Mouse (Mus musculus) kidney, embryonic 15.5 days (tissue): ENCODE results near the gene Ppm1l. TPM values are rescaled to one million over a fixed set of nuclear protein-coding genes. Genes with fewer than 3 reads are reported as not detected.
"Not testable (repeated sequence)": the region's sequence is repeated elsewhere in the genome, so short reads cannot be mapped to it uniquely, and the experiment has no call there.

Experiments used
- ATAC-seq: fragments of 200-750 bp; cut with Nextera tagmentation; replicated peaks from 2 replicates; pipeline ENCODE4 v1.8.0; 2017; ENCODE audit warnings: moderate TSS enrichment; ENCODE audit not compliant: low FRiP score
- H3K27ac ChIP-seq: fragments of 300-500 bp; sonication (generic); 2 replicates; pipeline ENCODE4 v1.5.1; 2015; ENCODE audit warnings: mild to moderate bottlenecking, inconsistent platforms
- H3K27me3 ChIP-seq: fragments of 300-500 bp; sonication (generic); 2 replicates; pipeline ENCODE4 v1.6.1; 2015; ENCODE audit warnings: inconsistent platforms
- H3K36me3 ChIP-seq: fragments of 300-500 bp; sonication (generic); 2 replicates; pipeline ENCODE4 v1.6.1; 2015; ENCODE audit warnings: inconsistent platforms
- H3K4me1 ChIP-seq: fragments of 300-500 bp; sonication (generic); 2 replicates; pipeline ENCODE4 v1.6.1; 2015; ENCODE audit warnings: inconsistent platforms
- H3K4me2 ChIP-seq: fragments of 300-500 bp; sonication (generic); 2 replicates; pipeline ENCODE4 v1.6.1; 2015; ENCODE audit warnings: moderate library complexity, mild to moderate bottlenecking, inconsistent platforms
- H3K4me3 ChIP-seq: fragments of 300-500 bp; sonication (generic); replicated peaks from 2 replicates; pipeline ENCODE4 v1.5.1; 2015; ENCODE audit warnings: mild to moderate bottlenecking, inconsistent platforms
- H3K9ac ChIP-seq: fragments of 300-500 bp; sonication (generic); 2 replicates; pipeline ENCODE4 v1.6.1; 2015; ENCODE audit warnings: mild to moderate bottlenecking, inconsistent platforms
- H3K9me3 ChIP-seq: fragments of 300-500 bp; sonication (generic); replicated peaks from 2 replicates; pipeline ENCODE4 v1.6.1; 2016; ENCODE audit warnings: inconsistent platforms
- WGBS: fragments of 180-500 bp; shearing (Covaris S2); methylation state at CpG from one replicate; pipeline ENCODE4 v1.1.7; 2015; ENCODE audit warnings: mixed read lengths; 5-methylcytosine and 5-hydroxymethylcytosine counted together
- polyA plus RNA-seq: library from polyadenylated mRNA; unstranded; fragments of >200 nt; fragmentation: Nextera tagmentation; extraction: Ambion mirVana; gene quantifications from 2 replicates; pipeline ENCODE4 v1.2.1, GENCODE M21; 2015

The Ppm1l gene
- polyA plus RNA-seq, 1 experiment from 2014 or later = 6.2 TPM

GRCm38 (mm10) chr3:69392298-69392697, 75.6 kb downstream of the Ppm1l start:
- H3K9me3 ChIP-seq = no peaks in the 10 kb centered on the region
- H3K4me3 ChIP-seq = no peak overlapping the region
- WGBS = 79% methylated on average over 5 of the region's 5 CpGs
- no peaks in the 10 kb centered on the region for H3K27me3 ChIP-seq
- H3K9ac ChIP-seq = no peak overlapping the region
- no peaks in the 10 kb centered on the region for H3K36me3 ChIP-seq
- no peak overlapping the region for H3K27ac ChIP-seq
- no peak for ATAC-seq
- no peak overlapping the region for H3K4me2 ChIP-seq
- H3K4me1 ChIP-seq = no peaks in the 10 kb centered on the region

GRCm38 (mm10) chr3:69393079-69393478, 76.4 kb downstream of the Ppm1l start:
- WGBS = 85% methylated on average over 9 of the region's 9 CpGs
- Histone ChIP-seq H3K36me3 (no peaks in the 10 kb centered on the region), H3K4me1 (no peaks in the 10 kb centered on the region), H3K27ac (no peak overlapping the region), H3K9ac (no peak overlapping the region), H3K4me3 (no peak overlapping the region), H3K4me2 (no peak overlapping the region), H3K9me3 (no peaks in the 10 kb centered on the region), H3K27me3 (no peaks in the 10 kb centered on the region)
- ATAC-seq = no peak

GRCm38 (mm10) chr3:69393991-69394390, 77.3 kb downstream of the Ppm1l start:
- WGBS = 51% methylated on average over 3 of the region's 3 CpGs
- 0 out of 2 replicates have a peak, but pooled peaks have one; percentile 12 for ATAC-seq

GRCm38 (mm10) chr3:69395084-69395483, 78.4 kb downstream of the Ppm1l start:
- no peak overlapping the region for H3K9ac ChIP-seq
- no peak overlapping the region for H3K4me2 ChIP-seq
- no peak for ATAC-seq
- 83% methylated on average over 5 of the region's 5 CpGs for WGBS
- no peak overlapping the region for H3K27ac ChIP-seq
- H3K9me3 ChIP-seq = no peaks in the 10 kb centered on the region
- H3K36me3 ChIP-seq = no peaks in the 10 kb centered on the region
- no peaks in the 10 kb centered on the region for H3K4me1 ChIP-seq
- H3K27me3 ChIP-seq = no peaks in the 10 kb centered on the region
- H3K4me3 ChIP-seq = no peak overlapping the region

More at GRCm38 (mm10) chr3:69393991-69394390, 77.3 kb downstream of the Ppm1l start:
- H3K27me3 ChIP-seq = no peaks in the 10 kb centered on the region
- H3K9me3 ChIP-seq = no peaks in the 10 kb centered on the region
- no peak overlapping the region for H3K4me2 ChIP-seq
- no peaks in the 10 kb centered on the region for H3K4me1 ChIP-seq
- H3K36me3 ChIP-seq = no peaks in the 10 kb centered on the region
- H3K4me3 ChIP-seq = no peak overlapping the region
- H3K9ac ChIP-seq = no peak overlapping the region
- no peak overlapping the region for H3K27ac ChIP-seq

- Histone ChIP-seq H3K27ac (no peak overlapping the region), H3K9me3 (no peaks in the 10 kb centered on the region), H3K4me1 (no peaks in the 10 kb centered on the region), H3K4me3 (no peak overlapping the region), H3K9ac (no peak overlapping the region), H3K36me3 (no peaks in the 10 kb centered on the region), H3K4me2 (no peak overlapping the region), H3K27me3 (no peaks in the 10 kb centered on the region)
- WGBS = 75% methylated on average over 5 of the region's 5 CpGs
- ATAC-seq = no peak
Observed at GRCm38 (mm10) chr3:69397733-69398132, 81.1 kb downstream of the Ppm1l start.

GRCm38 (mm10) chr3:69399336-69399735, 82.7 kb downstream of the Ppm1l start:
- H3K9ac ChIP-seq = no peak overlapping the region
- WGBS = 88% methylated on average over 6 of the region's 6 CpGs
- H3K27me3 ChIP-seq = no peaks in the 10 kb centered on the region
- no peak overlapping the region for H3K4me3 ChIP-seq
- H3K27ac ChIP-seq = no peak overlapping the region
- no peak overlapping the region for H3K4me2 ChIP-seq
- H3K9me3 ChIP-seq = no peaks in the 10 kb centered on the region
- no peak for ATAC-seq
- H3K36me3 ChIP-seq = no peaks in the 10 kb centered on the region
- H3K4me1 ChIP-seq = no peaks in the 10 kb centered on the region

DNA sequence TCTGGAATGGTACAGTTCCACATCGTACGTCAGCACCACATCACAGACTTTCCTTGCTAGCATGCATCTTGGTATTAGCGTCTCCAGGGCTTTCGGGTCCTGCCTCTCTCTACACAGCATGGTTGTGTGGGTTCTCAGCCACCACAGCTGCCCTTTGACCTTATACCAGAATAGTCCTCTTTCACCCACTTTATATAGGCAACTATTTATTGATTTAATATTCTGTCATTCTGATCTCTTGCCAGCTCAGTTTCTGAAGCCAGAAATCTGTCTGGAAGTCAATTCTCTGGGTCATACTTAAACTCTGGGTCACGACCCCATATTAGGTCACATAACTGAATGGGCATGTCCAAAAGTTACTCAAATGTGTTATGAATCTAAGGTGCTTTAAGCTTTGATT, 86.5 kb downstream of the Ppm1l start:
- no peak for ATAC-seq
- H3K4me1 ChIP-seq = no peaks in the 10 kb centered on the region
- no peak overlapping the region for H3K4me2 ChIP-seq
- H3K9ac ChIP-seq = no peak overlapping the region
- H3K4me3 ChIP-seq = no peak overlapping the region
- H3K27me3 ChIP-seq = no peaks in the 10 kb centered on the region
- H3K9me3 ChIP-seq = no peaks in the 10 kb centered on the region
- no peaks in the 10 kb centered on the region for H3K36me3 ChIP-seq
- no peak overlapping the region for H3K27ac ChIP-seq
- WGBS = 86% methylated on average over 5 of the region's 5 CpGs

DNA sequence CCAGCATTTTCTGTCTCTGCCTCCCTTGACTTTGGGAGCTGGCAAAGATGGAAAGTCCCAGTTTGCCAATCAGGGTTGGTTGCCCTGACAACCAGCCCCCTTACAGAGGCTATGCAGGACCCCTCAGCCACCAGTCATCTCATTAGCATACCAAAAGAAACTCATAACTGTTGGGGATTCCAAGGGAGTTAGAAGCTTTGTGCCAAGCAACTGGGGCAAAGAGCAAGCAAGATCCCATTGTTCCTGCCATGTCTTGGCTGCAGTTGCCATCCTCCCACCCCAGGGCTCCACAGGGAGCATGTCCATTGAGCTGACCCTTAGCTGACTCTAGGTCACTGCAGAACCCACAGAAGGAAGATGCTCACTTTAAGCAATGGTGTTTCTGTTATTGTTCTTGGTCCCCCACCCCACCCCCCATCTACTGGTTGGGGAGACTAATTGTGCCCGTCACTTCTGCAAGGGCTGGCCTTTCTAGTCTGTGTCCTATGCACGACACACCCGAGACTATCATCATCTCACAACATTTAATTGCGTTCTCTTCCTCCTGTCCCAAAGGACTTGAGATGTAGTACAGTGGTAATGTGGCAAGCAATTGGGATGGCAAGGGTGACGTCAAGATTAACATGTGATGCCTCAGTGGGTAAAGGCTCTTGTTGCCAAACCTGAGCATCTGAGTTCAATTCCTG, 89.7 kb downstream of the Ppm1l start:
- Histone ChIP-seq H3K4me1 (no peaks in the 10 kb centered on the region), H3K4me2 (no peak overlapping the region), H3K27me3 (no peaks in the 10 kb centered on the region), H3K36me3 (no peaks in the 10 kb centered on the region), H3K4me3 (no peak overlapping the region), H3K27ac (no peak overlapping the region), H3K9me3 (no peaks in the 10 kb centered on the region), H3K9ac (no peak overlapping the region)
- WGBS = 89% methylated on average over 5 of the region's 5 CpGs
- ATAC-seq = no peak

DNA sequence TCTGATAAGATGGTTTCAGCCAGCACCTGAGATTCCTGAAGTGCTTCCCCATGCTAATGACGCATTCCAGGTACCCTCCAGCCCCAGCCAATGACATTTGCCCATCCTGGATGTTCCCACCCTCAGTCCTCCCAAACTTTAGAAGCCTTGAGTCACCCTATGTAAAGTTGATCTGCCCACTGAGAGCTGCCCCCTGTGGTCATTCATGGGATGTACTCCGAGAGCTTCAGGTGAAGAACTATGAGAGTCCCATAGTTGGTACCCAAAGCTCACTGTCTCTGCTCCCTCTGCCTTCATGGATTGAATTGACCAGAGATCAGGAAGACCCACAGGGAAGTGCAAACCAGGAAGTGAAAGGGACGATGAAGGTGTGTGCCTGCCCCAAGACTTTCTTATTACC, 91.4 kb downstream of the Ppm1l start:
- 0 out of 2 replicates have a peak, but pooled peaks have one; percentile 25 for ATAC-seq
- Histone ChIP-seq H3K27ac (no peak overlapping the region), H3K4me3 (no peak overlapping the region), H3K27me3 (no peaks in the 10 kb centered on the region), H3K36me3 (no peaks in the 10 kb centered on the region), H3K9ac (no peak overlapping the region), H3K4me1 (0 out of 2 replicates have a peak, but pooled peaks cover 4% of the 10 kb centered on the region), H3K9me3 (no peaks in the 10 kb centered on the region), H3K4me2 (no peak overlapping the region)
- WGBS = 87% methylated on average over 3 of the region's 3 CpGs

- Histone ChIP-seq H3K27ac (no peak overlapping the region), H3K36me3 (no peaks in the 10 kb centered on the region), H3K4me2 (no peak overlapping the region), H3K4me3 (no peak overlapping the region), H3K4me1 (0 out of 2 replicates have a peak, but pooled peaks cover 4% of the 10 kb centered on the region), H3K9me3 (no peaks in the 10 kb centered on the region), H3K27me3 (no peaks in the 10 kb centered on the region), H3K9ac (no peak overlapping the region)
- ATAC-seq = no peak
- WGBS = 80% methylated on average over 6 of the region's 6 CpGs
Observed at GRCm38 (mm10) chr3:69416112-69416511, 99.5 kb downstream of the Ppm1l start.

- no peak overlapping the region for H3K27ac ChIP-seq
- H3K4me3 ChIP-seq = no peak overlapping the region
- no peaks in the 10 kb centered on the region for H3K36me3 ChIP-seq
- no peak overlapping the region for H3K9ac ChIP-seq
- H3K4me2 ChIP-seq = no peak overlapping the region
- H3K4me1 ChIP-seq = no peaks in the 10 kb centered on the region
- no peaks in the 10 kb centered on the region for H3K9me3 ChIP-seq
- no peak for ATAC-seq
- no peaks in the 10 kb centered on the region for H3K27me3 ChIP-seq
- 73% methylated on average over 3 of the region's 3 CpGs for WGBS
Observed at GRCm38 (mm10) chr3:69422741-69423140, 106.1 kb downstream of the Ppm1l start.

GRCm38 (mm10) chr3:69423371-69423770, 106.7 kb downstream of the Ppm1l start:
- Histone ChIP-seq H3K4me1 (no peaks in the 10 kb centered on the region), H3K27ac (no peak overlapping the region), H3K9me3 (no peaks in the 10 kb centered on the region), H3K4me2 (no peak overlapping the region), H3K9ac (no peak overlapping the region), H3K4me3 (no peak overlapping the region), H3K27me3 (no peaks in the 10 kb centered on the region), H3K36me3 (no peaks in the 10 kb centered on the region)
- whole genome bisulfite sequencing = 31% methylated on average over 4 of the region's 4 CpGs
- ATAC-seq = 0 out of 2 replicates have a peak, but pooled peaks have one; percentile 43

GRCm38 (mm10) chr3:69424781-69425180, 108.1 kb downstream of the Ppm1l start:
- H3K27ac ChIP-seq, H3K4me3 ChIP-seq, H3K27me3 ChIP-seq, H3K4me1 ChIP-seq, H3K4me2 ChIP-seq, H3K36me3 ChIP-seq, ATAC-seq, H3K9ac ChIP-seq, H3K9me3 ChIP-seq: not testable (repeated sequence)
- WGBS = 85% methylated on average over 2 of the region's 2 CpGs
